Comparison of ENCODE assay signal across 13 mouse cellular contexts in genomic region chr19:47408656-47409055, GRCm38 (mm10). TPM values are rescaled to one million over a fixed set of nuclear protein-coding genes. Genes with fewer than 3 reads are reported as not detected.
DNase-seq lines count a peak whose midpoint lies in the region; ATAC-seq and TF ChIP-seq lines count a peak whose summit lies in the region.
"Had no signal": no experiment of that assay in that cellular context is flagged by ENCODE, and none has a peak within 500 bp of the region (broad histone marks: within the 10 kb centered on the region; RNA-seq: fewer than 3 reads in every experiment).

No protein-coding gene starts in this region.

- no peak; the same call in 1 of the 2 replicates for TF ChIP-seq EP300 in heart, adult 2 months (IDR thresholded peaks at IDR 0.05; ENCODE audit: insufficient read depth, low read depth, low read length)

- no peak for TF ChIP-seq CTCF in heart, adult 2 months (IDR thresholded peaks at IDR 0.05)

- H3K9ac ChIP-seq in heart, adult 2 months (ENCODE audit: low read depth, low read length) = no peak overlapping the region
- H3K9ac ChIP-seq in midbrain, embryonic 11.5 days (ENCODE audit: low read length) = no peak overlapping the region
- H3K9ac ChIP-seq in limb, embryonic 14.5 days (ENCODE audit: low read depth, low read length, severe bottlenecking) = no peak overlapping the region
- H3K9ac ChIP-seq: hindbrain, embryonic 15.5 days; neural tube, embryonic 15.5 days had no signal

- H3K9me3 ChIP-seq in midbrain, embryonic 11.5 days (ENCODE audit: control insufficient read depth, low read length) = no peaks in the 10 kb centered on the region
- no peaks in the 10 kb centered on the region for H3K9me3 ChIP-seq in midbrain, embryonic 10.5 days (replicated peaks)
- H3K9me3 ChIP-seq in heart, embryonic 10.5 days = no peaks in the 10 kb centered on the region; the same call in 1 of the 2 replicates
- no peaks in the 10 kb centered on the region for H3K9me3 ChIP-seq in limb, embryonic 14.5 days (ENCODE audit: control insufficient read depth, low read length)
- H3K9me3 ChIP-seq: hindbrain, embryonic 15.5 days; neural tube, embryonic 15.5 days had no signal

- H3K4me3 ChIP-seq in heart, adult 2 months = no peak overlapping the region
- H3K4me3 ChIP-seq in midbrain, embryonic 11.5 days (ENCODE audit: low read depth, low read length) = no peak overlapping the region
- H3K4me3 ChIP-seq in midbrain, embryonic 10.5 days = no peak overlapping the region
- H3K4me3 ChIP-seq in heart, embryonic 10.5 days = no peak overlapping the region
- no peak overlapping the region for H3K4me3 ChIP-seq in limb, embryonic 14.5 days (replicated peaks; ENCODE audit: low read length)
- H3K4me3 ChIP-seq: hindbrain, embryonic 15.5 days; neural tube, embryonic 15.5 days had no signal

- no peaks in the 10 kb centered on the region for H3K27me3 ChIP-seq in heart, adult 2 months (ENCODE audit: control insufficient read depth, insufficient read depth, low read length)
- no peaks in the 10 kb centered on the region for H3K27me3 ChIP-seq in midbrain, embryonic 11.5 days (ENCODE audit: control insufficient read depth, insufficient read depth, low read length)
- peaks cover 51% of the 10 kb centered on the region for H3K27me3 ChIP-seq in midbrain, embryonic 10.5 days (ENCODE audit: low read depth, poor library complexity, severe bottlenecking)
- no peaks in the 10 kb centered on the region for H3K27me3 ChIP-seq in heart, embryonic 10.5 days (ENCODE audit: insufficient read depth, poor library complexity, severe bottlenecking)
- H3K27me3 ChIP-seq in limb, embryonic 14.5 days (ENCODE audit: control insufficient read depth, insufficient read depth, low read length) = no peaks in the 10 kb centered on the region
- H3K27me3 ChIP-seq: hindbrain, embryonic 15.5 days; neural tube, embryonic 15.5 days had no signal

- 42% methylated on average over 7 of the region's 7 CpGs for WGBS in heart, adult 2 months
- 75% methylated on average over 7 of the region's 7 CpGs for WGBS in midbrain, embryonic 11.5 days
- WGBS in midbrain, embryonic 10.5 days = 75% methylated on average over 7 of the region's 7 CpGs
- WGBS in heart, embryonic 10.5 days = 78% methylated on average over 7 of the region's 7 CpGs
- 41% methylated on average over 7 of the region's 7 CpGs for WGBS in limb, embryonic 14.5 days

- H3K36me3 ChIP-seq in heart, adult 2 months (ENCODE audit: control insufficient read depth, insufficient read depth, low read length) = no peaks in the 10 kb centered on the region
- H3K36me3 ChIP-seq in midbrain, embryonic 11.5 days (ENCODE audit: control insufficient read depth, insufficient read depth, low read length) = no peaks in the 10 kb centered on the region
- 0 out of 2 replicates have a peak, but pooled peaks cover 4% of the 10 kb centered on the region for H3K36me3 ChIP-seq in midbrain, embryonic 10.5 days
- H3K36me3 ChIP-seq in heart, embryonic 10.5 days = peaks cover 24% of the 10 kb centered on the region
- H3K36me3 ChIP-seq in limb, embryonic 14.5 days (ENCODE audit: control insufficient read depth, insufficient read depth, low read length) = 0 out of 2 replicates have a peak, but pooled peaks cover 3% of the 10 kb centered on the region
- H3K36me3 ChIP-seq: hindbrain, embryonic 15.5 days; neural tube, embryonic 15.5 days had no signal

- no peak for TF ChIP-seq POLR2A in heart, adult 2 months (IDR thresholded peaks at IDR 0.05; ENCODE audit: insufficient read depth, low read depth, low read length)
- TF ChIP-seq POLR2A in limb, embryonic 14.5 days (IDR thresholded peaks at IDR 0.05; ENCODE audit: borderline replicate concordance, extremely low read depth, insufficient read depth, insufficient read length) = no peak

- no peak for ATAC-seq in midbrain, embryonic 11.5 days (ENCODE audit: low FRiP score)
- ATAC-seq in limb, embryonic 14.5 days (ENCODE audit: low FRiP score, low read depth) = no peak; the same call in 1 of the 2 replicates
- ATAC-seq: midbrain, embryonic 16.5 days had no signal

- H3K4me2 ChIP-seq in midbrain, embryonic 11.5 days = no peak overlapping the region
- H3K4me2 ChIP-seq in limb, embryonic 14.5 days (replicated peaks; ENCODE audit: low read depth, low read length, severe bottlenecking) = no peak overlapping the region
- H3K4me2 ChIP-seq: hindbrain, embryonic 15.5 days; neural tube, embryonic 15.5 days had no signal

- H3K79me2 ChIP-seq in heart, adult 2 months (replicated peaks; ENCODE audit: control insufficient read depth, insufficient read depth, low read length) = peaks cover 4% of the 10 kb centered on the region

- peaks cover 24% of the 10 kb centered on the region for H3K4me1 ChIP-seq in heart, adult 2 months (ENCODE audit: control insufficient read depth, insufficient read depth, low read length)
- H3K4me1 ChIP-seq in midbrain, embryonic 11.5 days (ENCODE audit: control insufficient read depth, insufficient read depth, low read length) = no peaks in the 10 kb centered on the region
- H3K4me1 ChIP-seq in midbrain, embryonic 10.5 days = peaks cover 22% of the 10 kb centered on the region
- peaks cover 79% of the 10 kb centered on the region for H3K4me1 ChIP-seq in heart, embryonic 10.5 days
- peaks cover 21% of the 10 kb centered on the region for H3K4me1 ChIP-seq in limb, embryonic 14.5 days (ENCODE audit: control insufficient read depth, insufficient read depth, low read length)

- peak overlapping the region; percentile 60 for H3K27ac ChIP-seq in heart, adult 2 months
- H3K27ac ChIP-seq in midbrain, embryonic 11.5 days (ENCODE audit: low read depth, low read length) = no peak overlapping the region
- no peak overlapping the region for H3K27ac ChIP-seq in midbrain, embryonic 10.5 days (replicated peaks)
- peak overlapping the region; percentile 23 for H3K27ac ChIP-seq in heart, embryonic 10.5 days
- H3K27ac ChIP-seq in limb, embryonic 14.5 days (replicated peaks; ENCODE audit: low read depth, low read length) = no peak overlapping the region
- H3K27ac ChIP-seq: hindbrain, embryonic 15.5 days; macrophage; neural tube, embryonic 15.5 days had no signal

- peak in 1 of 2 experiments; percentile 50 for DNase-seq in heart, adult 2 months
- no peak for DNase-seq in heart, postnatal 25 days (ENCODE audit: low spot score)
- peak; percentile 37 for DNase-seq in midbrain, embryonic 11.5 days (ENCODE audit: low spot score, missing footprints)
- no peak for DNase-seq in midbrain, embryonic 10.5 days (ENCODE audit: low spot score)
- no peak for DNase-seq in heart, embryonic 10.5 days (ENCODE audit: low spot score)
- peak; percentile 43 for DNase-seq in limb, embryonic 14.5 days (ENCODE audit: low spot score)
- DNase-seq in adrenal gland, adult (ENCODE audit: inconsistent age in 2 of 2, low spot score in 1 of 2) = no peak
- DNase-seq: cerebellum, postnatal 36 days; kidney, postnatal 36 days had no signal

- intact Hi-C loops in heart, adult 2 months (cut with DNase I) = loop anchor here (2.0 kb wide), 1 partner anchor 20 kb away; no protein-coding TSS in a partner anchor
- intact Hi-C loops in heart, postnatal 25 days (cut with DNase I) = no loop called here

RNA-seq across cellular contexts. Expression of gene Sh3pxd2a, which starts 55.5 kb away (rescaled TPM):
- total RNA-seq in heart, adult 2 months (2021) = 10 to 100 TPM; 52.3 to 53.2 TPM
- polyA plus RNA-seq in heart, adult 2 months (2012; rRNA removed) = 36.1 and 40.3 TPM in 2 replicates
- total RNA-seq in heart, postnatal 25 days (2021) = 10 to 100 TPM; 63.5 to 63.6 TPM
- 4.0 and 4.1 TPM in 2 replicates for polyA plus RNA-seq in midbrain, embryonic 11.5 days (2014; fragmentation: Nextera tagmentation; extraction: Ambion mirVana)
- polyA plus RNA-seq in midbrain, embryonic 10.5 days (2016; fragmentation: Nextera tagmentation; extraction: Ambion mirVana) = 1.7 TPM in 2 replicates
- 3.4 and 3.9 TPM in 2 replicates for polyA plus RNA-seq in heart, embryonic 10.5 days (2016; fragmentation: Nextera tagmentation; extraction: Ambion mirVana)
- 61.7 and 66.8 TPM in 2 replicates for polyA plus RNA-seq in limb, embryonic 14.5 days (2012; rRNA removed)
- 17.1 and 19.8 TPM in 2 replicates for polyA plus RNA-seq in limb, embryonic 14.5 days (2014; fragmentation: Nextera tagmentation; extraction: Ambion mirVana)

Comparison
In these comparisons a context has a peak if more than half of its experiments do, and no peak if none do; other contexts are left out.
1. DNase-seq: peak in midbrain, embryonic 11.5 days (single experiment) and limb, embryonic 14.5 days (single experiment); none in heart, postnatal 25 days (single experiment), midbrain, embryonic 10.5 days (single experiment), heart, embryonic 10.5 days (single experiment) and adrenal gland, adult (0 of 2).
2. H3K27ac ChIP-seq: peak in heart, adult 2 months (single experiment) and heart, embryonic 10.5 days (single experiment); none in midbrain, embryonic 11.5 days (single experiment), midbrain, embryonic 10.5 days (single experiment) and limb, embryonic 14.5 days (single experiment).